Mouse (Mus musculus) small intestine, adult 2 months (tissue): Measurements from ENCODE around the gene Fgf8. TPM values are rescaled to one million over a fixed set of nuclear protein-coding genes. Genes with fewer than 3 reads are reported as not detected.

Experiments
- H3K27ac ChIP-seq: fragments of 200-500 bp; 2 replicates; pipeline ENCODE4 v1.5.1; 2012; ENCODE audit warnings: low read depth, low read length, control low read depth, inconsistent platforms; ENCODE audit not compliant: insufficient read depth
- H3K27me3 ChIP-seq: fragments of 200-500 bp; 2 replicates; pipeline ENCODE4 v1.6.1; 2012; ENCODE audit warnings: mild to moderate bottlenecking, moderate library complexity, low read length, inconsistent platforms; ENCODE audit not compliant: control insufficient read depth, insufficient read depth
- H3K36me3 ChIP-seq: fragments of 200-500 bp; 2 replicates; pipeline ENCODE4 v1.6.1; 2012; ENCODE audit warnings: mild to moderate bottlenecking, low read length, control low read depth, inconsistent platforms; ENCODE audit not compliant: control insufficient read depth, insufficient read depth
- H3K4me1 ChIP-seq: fragments of 200-500 bp; 2 replicates; pipeline ENCODE4 v1.6.1; 2012; ENCODE audit warnings: low read length, inconsistent platforms, mixed read lengths; ENCODE audit not compliant: control insufficient read depth, insufficient read depth, insufficient read length
- H3K4me3 ChIP-seq: fragments of 200-500 bp; 2 replicates; pipeline ENCODE4 v1.5.1; 2012; ENCODE audit warnings: low read depth, mild to moderate bottlenecking, control low read depth, inconsistent platforms, low read length, moderate library complexity
- CTCF ChIP-seq: fragments of 200-500 bp; IDR thresholded peaks from 2 replicates; pipeline ENCODE4 v1.5.1; 2012; ENCODE audit warnings: low read depth, mild to moderate bottlenecking, control low read depth, inconsistent platforms, low read length, moderate library complexity, mixed read lengths; ENCODE audit not compliant: insufficient replicate concordance, insufficient read length; ENCODE audit errors: extremely low read depth
- POLR2A ChIP-seq: fragments of 200-500 bp; IDR thresholded peaks from 2 replicates; pipeline ENCODE4 v1.6.1; 2012; ENCODE audit warnings: low read depth, mild to moderate bottlenecking, control low read depth, inconsistent platforms, low read length, moderate library complexity
- WGBS: fragments of 180-500 bp; shearing (Covaris S2); methylation state at CpG from one replicate; pipeline ENCODE4 v1.1.7; 2018; 5-methylcytosine and 5-hydroxymethylcytosine counted together
- polyA plus RNA-seq: library from polyadenylated mRNA; depleted of rRNA; stranded (reverse); fragments of >200 nt; gene quantifications from 2 replicates; pipeline ENCODE4 v1.2.3, GENCODE M21; 2012

The Fgf8 gene
- polyA plus RNA-seq, 1 experiment: not detected

DNA sequence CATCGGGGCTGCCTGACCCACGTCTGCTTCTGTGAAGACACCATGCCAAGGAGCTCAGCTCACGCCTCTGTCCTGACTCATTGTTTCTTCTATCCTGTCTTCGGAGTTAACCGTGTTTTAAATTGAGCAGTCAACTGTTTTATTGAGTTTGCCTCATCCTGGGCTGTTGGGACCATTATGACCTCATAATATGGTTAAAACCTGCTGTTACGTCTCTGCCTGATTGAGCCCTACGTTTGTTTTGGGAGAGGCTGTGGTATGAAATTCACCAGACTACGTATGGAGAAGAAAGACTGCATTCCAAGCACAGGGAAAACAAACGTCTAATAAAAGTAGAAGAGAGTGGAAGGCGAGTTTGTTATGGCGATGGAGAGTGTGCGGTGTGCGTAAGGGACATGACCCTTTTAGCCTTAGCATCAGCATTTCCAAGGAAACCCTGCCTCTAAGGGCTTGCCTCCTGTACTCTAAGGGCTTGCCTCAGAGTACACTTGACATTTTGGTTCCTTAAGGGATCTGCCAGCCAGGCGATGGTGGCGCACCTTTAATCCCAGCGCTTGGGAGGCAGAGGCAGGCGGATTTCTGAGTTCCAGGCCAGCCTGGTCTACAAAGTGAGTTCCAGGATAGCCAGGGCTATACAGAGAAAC is 41.3 kb upstream of the Fgf8 start:
- H3K36me3 ChIP-seq: peaks cover 6% of the 10 kb centered on the region; the same call in 1 of the 2 replicates
- H3K4me1 ChIP-seq: peaks cover 8% of the 10 kb centered on the region
- 29% methylated on average over 17 of the region's 17 CpGs for WGBS
- no peaks in the 10 kb centered on the region for H3K27me3 ChIP-seq
- H3K4me3 ChIP-seq: peak overlapping the region; percentile 55
- H3K27ac ChIP-seq: peak overlapping the region; percentile 43; the same call in 1 of the 2 replicates
- TF ChIP-seq POLR2A: no peak
- no peak for TF ChIP-seq CTCF

DNA sequence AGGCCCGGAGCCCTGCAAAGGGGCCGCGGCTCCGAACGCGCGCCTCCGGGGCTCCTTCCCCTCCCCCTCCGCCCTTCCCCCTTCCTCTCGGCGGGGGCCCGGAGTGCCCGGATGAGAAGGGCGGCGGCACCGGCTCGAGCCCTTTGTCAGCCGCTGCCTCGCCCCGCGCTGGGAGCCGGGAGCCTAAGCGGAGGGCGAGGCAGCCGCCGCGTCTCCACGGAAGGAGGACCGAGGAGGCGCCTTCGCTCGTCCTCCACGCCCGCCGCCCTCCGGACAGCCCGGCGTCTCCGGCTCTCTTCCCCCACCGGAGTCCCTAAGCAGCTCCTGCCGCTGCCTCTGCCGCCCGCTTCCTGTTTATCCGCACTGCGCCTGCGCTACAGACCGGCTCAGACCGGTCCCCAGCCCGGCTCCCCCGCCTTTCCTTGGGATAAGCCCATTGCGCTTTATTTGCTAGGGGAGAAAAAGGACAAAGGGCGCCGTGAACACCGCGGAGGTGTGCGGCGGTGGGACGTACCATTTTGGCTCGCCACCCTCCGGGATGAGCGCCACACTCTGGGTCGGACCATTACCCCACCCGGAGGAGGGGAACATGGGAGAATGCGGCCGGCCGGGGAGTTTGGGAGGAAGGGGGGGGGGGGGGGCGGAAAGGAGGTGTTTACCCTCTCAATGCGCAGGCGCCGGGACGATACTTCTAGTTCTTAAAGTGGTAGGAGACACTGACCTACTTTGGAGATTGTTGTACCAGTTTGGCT is 40.6 kb upstream of the Fgf8 start, which contains the start of gene Mgea5:
Mgea5 (minus strand) TSS at position 657 of the 752 bp plus-strand sequence.
- under 1% methylated on average over 70 of the region's 71 CpGs for WGBS
- Histone ChIP-seq H3K4me3 (peak within 1 kb of the TSS; percentile 96), H3K27ac (peak within 1 kb of the TSS; percentile 91), H3K27me3 (no peaks in the 10 kb centered on the region), H3K4me1 (peaks cover 8% of the 10 kb centered on the region), H3K36me3 (peaks cover 9% of the 10 kb centered on the region)
- TF ChIP-seq POLR2A (peak; percentile 93), CTCF (no peak)

DNA sequence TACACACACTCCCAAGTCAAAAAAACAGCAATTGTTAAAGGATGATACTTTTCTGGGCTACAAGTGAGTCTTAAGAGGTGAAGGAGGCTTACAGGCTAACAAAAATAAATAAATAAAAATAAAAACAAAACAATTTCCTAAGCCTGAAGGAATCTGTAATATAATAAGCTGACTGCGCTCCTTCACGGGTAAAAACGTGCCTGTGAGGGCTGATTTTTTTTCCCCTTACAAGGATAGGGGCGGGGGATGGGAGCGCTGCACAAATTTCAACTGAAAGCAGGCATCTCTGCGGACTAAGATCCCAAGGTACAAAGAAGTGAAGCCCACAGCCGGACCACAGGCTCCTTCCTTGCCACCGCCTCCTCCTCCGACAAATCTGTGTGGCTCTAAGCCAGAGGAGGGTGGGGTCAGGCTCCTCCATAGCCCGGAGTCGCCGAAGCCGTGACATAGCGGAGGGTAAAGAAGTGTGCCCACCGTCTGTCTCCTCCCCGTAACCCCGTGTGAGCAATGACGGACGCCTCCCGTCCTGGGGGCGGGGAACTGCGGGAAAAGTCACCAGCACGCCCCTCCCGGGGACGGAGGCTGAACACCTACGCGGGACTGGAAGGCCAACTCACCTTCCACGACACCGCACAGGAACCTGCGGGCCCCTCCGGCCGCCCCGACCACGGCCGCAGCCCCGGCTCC is 39.7 kb upstream of the Fgf8 start:
- Histone ChIP-seq H3K27me3 (no peaks in the 10 kb centered on the region), H3K36me3 (peaks cover 17% of the 10 kb centered on the region), H3K4me1 (peaks cover 8% of the 10 kb centered on the region), H3K4me3 (peak overlapping the region; percentile 96), H3K27ac (peak overlapping the region; percentile 91)
- WGBS: under 1% methylated on average over 36 of the region's 36 CpGs
- TF ChIP-seq CTCF (no peak), POLR2A (no peak)

DNA sequence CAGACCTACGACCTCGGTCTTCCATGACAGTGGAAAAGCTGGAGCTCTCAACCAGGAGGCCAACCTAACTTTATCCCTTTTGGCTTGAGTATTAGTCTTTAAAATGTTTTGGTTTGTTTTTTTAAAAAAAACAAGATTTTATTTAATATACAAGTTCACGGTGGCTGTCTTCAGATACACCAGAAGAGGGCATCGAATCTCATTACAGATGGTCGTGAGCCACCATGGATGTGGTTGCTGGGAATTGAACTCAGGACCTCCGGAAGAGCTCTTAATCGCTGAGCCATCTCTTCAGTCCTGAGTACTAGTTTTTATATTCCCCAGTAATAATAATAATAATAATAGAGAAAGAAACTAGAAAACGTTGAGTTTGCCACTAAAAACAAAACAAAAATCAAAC is 39.0 kb upstream of the Fgf8 start:
- TF ChIP-seq CTCF: no peak
- no peak for TF ChIP-seq POLR2A
- Histone ChIP-seq H3K27ac (no peak overlapping the region), H3K36me3 (peaks cover 24% of the 10 kb centered on the region), H3K4me1 (peaks cover 8% of the 10 kb centered on the region), H3K27me3 (no peaks in the 10 kb centered on the region), H3K4me3 (no peak overlapping the region)
- WGBS: 38% methylated on average over 8 of the region's 8 CpGs

DNA sequence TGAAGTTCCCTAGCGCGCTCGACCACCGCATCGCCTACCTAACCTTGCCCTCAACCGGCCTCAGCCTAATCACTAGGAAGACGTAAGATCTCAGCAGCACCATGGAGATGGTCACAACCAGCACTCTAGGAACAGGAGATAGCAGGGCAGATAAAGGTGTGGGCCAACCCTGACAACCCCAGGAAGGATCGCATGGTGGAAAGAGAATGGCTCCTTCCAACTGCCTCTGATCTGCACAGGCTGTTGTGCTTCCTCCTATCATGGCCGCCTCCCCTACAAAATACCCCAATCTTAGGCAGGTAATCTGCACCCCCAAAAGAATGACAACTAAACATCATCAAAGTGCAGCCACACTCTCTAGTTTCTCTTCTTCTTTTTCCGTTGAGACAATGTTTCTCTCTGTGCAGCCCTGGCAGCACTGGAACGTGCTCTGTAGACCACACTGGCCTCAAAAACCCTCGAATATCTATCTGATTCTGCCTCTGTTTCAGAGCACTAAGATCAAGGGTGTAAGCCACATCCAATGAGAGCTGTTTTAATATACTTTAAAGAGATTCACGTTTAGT is 37.7 kb upstream of the Fgf8 start:
- H3K27me3 ChIP-seq: no peaks in the 10 kb centered on the region
- peaks cover 8% of the 10 kb centered on the region for H3K4me1 ChIP-seq
- TF ChIP-seq CTCF (no peak), POLR2A (no peak)
- WGBS: 70% methylated on average over 13 of the region's 13 CpGs
- no peak overlapping the region; the same call in 1 of the 2 replicates for H3K4me3 ChIP-seq
- H3K36me3 ChIP-seq: peaks cover 33% of the 10 kb centered on the region
- no peak overlapping the region for H3K27ac ChIP-seq

DNA sequence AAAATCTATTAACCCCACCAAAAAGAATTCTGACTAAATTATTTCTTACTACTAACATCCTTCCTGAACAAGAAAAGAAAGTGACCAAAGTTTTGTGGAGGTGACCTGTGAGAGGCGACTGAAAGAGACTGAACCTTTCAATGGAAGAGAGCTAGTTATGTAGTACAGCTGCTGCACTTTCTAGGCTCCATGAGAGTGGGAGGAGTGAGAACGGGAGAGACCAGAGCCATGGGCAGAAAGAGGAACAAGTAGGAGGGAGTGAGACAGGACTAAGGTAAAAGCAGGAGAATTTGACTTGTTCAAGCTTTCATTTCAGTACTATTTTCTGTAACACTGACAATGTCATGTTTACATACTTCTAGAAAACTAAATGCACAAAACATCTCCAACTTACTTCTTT is 32.8 kb upstream of the Fgf8 start:
- no peak overlapping the region for H3K4me3 ChIP-seq
- TF ChIP-seq POLR2A: no peak
- TF ChIP-seq CTCF: no peak
- peaks cover 4% of the 10 kb centered on the region for H3K4me1 ChIP-seq
- H3K27ac ChIP-seq: no peak overlapping the region
- H3K27me3 ChIP-seq: no peaks in the 10 kb centered on the region
- WGBS: 75% methylated on average over 2 of the region's 2 CpGs
- H3K36me3 ChIP-seq: peaks cover 76% of the 10 kb centered on the region

DNA sequence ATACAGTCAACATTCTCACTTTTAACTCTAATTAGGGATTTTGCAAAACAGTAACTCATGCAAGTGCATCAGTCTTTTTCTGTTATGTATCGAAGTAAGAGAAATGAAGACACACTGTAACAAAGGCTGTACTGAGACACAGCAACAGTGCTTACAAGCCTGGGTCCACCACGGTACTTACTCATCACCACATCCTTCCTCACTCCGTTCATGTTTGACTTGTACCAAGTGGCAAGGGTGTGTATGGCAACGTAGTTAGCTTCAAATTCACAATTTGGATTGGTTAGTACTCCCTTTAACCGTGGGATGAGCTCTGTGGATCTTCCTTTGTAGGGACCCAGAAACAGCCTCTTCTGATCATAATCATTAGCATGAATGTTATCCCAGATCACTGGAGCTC is 28.8 kb upstream of the Fgf8 start:
- H3K27ac ChIP-seq: no peak overlapping the region
- no peaks in the 10 kb centered on the region for H3K27me3 ChIP-seq
- no peak overlapping the region for H3K4me3 ChIP-seq
- H3K36me3 ChIP-seq: peaks cover 84% of the 10 kb centered on the region
- H3K4me1 ChIP-seq: no peaks in the 10 kb centered on the region
- TF ChIP-seq CTCF (no peak), POLR2A (no peak)
- 86% methylated on average over 5 of the region's 5 CpGs for WGBS
